Mouse (Mus musculus) adrenal gland, postnatal 36 days (tissue): ENCODE results near the gene Tppp. TPM values are rescaled to one million over a fixed set of nuclear protein-coding genes. Genes with fewer than 3 reads are reported as not detected.

Experiments used
- total RNA-seq, 2 experiments: library from RNA; stranded (reverse); gene quantifications; 2 replicates each; pipeline ENCODE4 v1.2.3; 2021

Tppp gene
- total RNA-seq, 2 experiments from 2014 or later: 10.1 to 14.2 TPM

Other genes with a start within 250 kb of the Tppp start
- 1 to 10 TPM; 1.3 to 1.9 TPM for gene Nkd2, start 161.8 kb upstream of the Tppp start, total RNA-seq
- gene Trip13, start 71.6 kb upstream of the Tppp start, total RNA-seq: 1 to 10 TPM; 1.7 to 1.9 TPM
- 10 to 100 TPM; 30.9 to 31.7 TPM for gene Brd9, start 71.6 kb upstream of the Tppp start, total RNA-seq
- not detected for gene Zdhhc11, start 45.6 kb upstream of the Tppp start, total RNA-seq
- gene Cep72, start 52.9 kb downstream of the Tppp start, total RNA-seq: 1 to 10 TPM; 4.1 to 6.5 TPM
- under 1 TPM; 0.10 to 0.20 TPM for gene Slc9a3, start 112.0 kb downstream of the Tppp start, total RNA-seq
- 10 to 100 TPM; 60.9 to 67.5 TPM for gene Exoc3, start 199.3 kb downstream of the Tppp start, total RNA-seq